Mouse (Mus musculus) neutrophil, adult 5-6 weeks (primary cell): ENCODE data around the gene Syngr1. TPM values are rescaled to one million over a fixed set of nuclear protein-coding genes. Genes with fewer than 3 reads are reported as not detected.
"Not testable (repeated sequence)": the region's sequence is repeated elsewhere in the genome, so short reads cannot be mapped to it uniquely, and the experiment has no call there.

ENCODE experiments used
- ATAC-seq: fragments of 151-379, 151-347 bp; 2 replicates; pipeline ENCODE4 v1.8.0; 2017; ENCODE audit warnings: mild to moderate bottlenecking, moderate TSS enrichment; ENCODE audit not compliant: insufficient number of reproducible peaks, poor library complexity, low FRiP score, severe bottlenecking; ENCODE audit errors: extremely low read depth
- total RNA-seq: library from RNA; stranded (forward); fragments of 200-1000 nt; gene quantifications from 2 replicates; pipeline ENCODE4 v1.2.3, GENCODE M21; 2017

Gene Syngr1
- total RNA-seq, 1 experiment from 2014 or later = not detected

- no peak for ATAC-seq
Observed at GRCm38 (mm10) chr15:80105490-80106410, 14.6 kb downstream of the Syngr1 start.

- ATAC-seq = no peak
Observed at GRCm38 (mm10) chr15:80107143-80107542, 16.0 kb downstream of the Syngr1 start.

GRCm38 (mm10) chr15:80107575-80107974 is 16.4 kb downstream of the Syngr1 start:
- no peak for ATAC-seq

- ATAC-seq = no peak
Observed at GRCm38 (mm10) chr15:80111436-80111835, 20.3 kb downstream of the Syngr1 start.

- ATAC-seq = no peak
Observed at GRCm38 (mm10) chr15:80112499-80112898, 21.4 kb downstream of the Syngr1 start.

- ATAC-seq = no peak
Observed at GRCm38 (mm10) chr15:80114414-80114813, 23.3 kb downstream of the Syngr1 start.

- ATAC-seq = no peak
Observed at GRCm38 (mm10) chr15:80115256-80115655, 24.1 kb downstream of the Syngr1 start.

GRCm38 (mm10) chr15:80115866-80116794 is 25.0 kb downstream of the Syngr1 start:
- no peak for ATAC-seq

GRCm38 (mm10) chr15:80117154-80117553 is 26.0 kb downstream of the Syngr1 start:
- peak; percentile 71 for ATAC-seq

- ATAC-seq = no peak
Observed at GRCm38 (mm10) chr15:80119076-80119475, 27.9 kb downstream of the Syngr1 start.

- no peak for ATAC-seq
Observed at GRCm38 (mm10) chr15:80121721-80122325, 30.7 kb downstream of the Syngr1 start.

- ATAC-seq = not testable (repeated sequence)
Observed at GRCm38 (mm10) chr15:80122431-80122830, 31.3 kb downstream of the Syngr1 start.

GRCm38 (mm10) chr15:80124651-80125050 is 33.5 kb downstream of the Syngr1 start:
- no peak for ATAC-seq

- ATAC-seq = no peak
Observed at GRCm38 (mm10) chr15:80127191-80127590, 36.1 kb downstream of the Syngr1 start.

- ATAC-seq = no peak
Observed at GRCm38 (mm10) chr15:80129982-80130381, 38.8 kb downstream of the Syngr1 start.

GRCm38 (mm10) chr15:80130689-80131088 is 39.6 kb downstream of the Syngr1 start:
- ATAC-seq = no peak

- ATAC-seq = no peak
Observed at GRCm38 (mm10) chr15:80131421-80131820, 40.3 kb downstream of the Syngr1 start.

- no peak for ATAC-seq
Observed at GRCm38 (mm10) chr15:80132452-80132851, 41.3 kb downstream of the Syngr1 start.

GRCm38 (mm10) chr15:80132993-80133586 is 42.0 kb downstream of the Syngr1 start, which contains the start of gene Tab1:
Tab1 (plus strand) TSS chr15:80133127.
- peak; percentile 89 for ATAC-seq
